Mouse (Mus musculus) v-Abl transformed pro-B cells (cell line): ENCODE results near the gene Mindy1.

Experiments
- in situ Hi-C, 2 experiments: fragments of 400-800 bp; cut with MboI; formaldehyde crosslinking; loops; one replicate each; pipeline ENCODE4 v1.15.1; 2025; ENCODE audit not compliant: unreplicated experiment in 2 of 2

The Mindy1 gene

DNA sequence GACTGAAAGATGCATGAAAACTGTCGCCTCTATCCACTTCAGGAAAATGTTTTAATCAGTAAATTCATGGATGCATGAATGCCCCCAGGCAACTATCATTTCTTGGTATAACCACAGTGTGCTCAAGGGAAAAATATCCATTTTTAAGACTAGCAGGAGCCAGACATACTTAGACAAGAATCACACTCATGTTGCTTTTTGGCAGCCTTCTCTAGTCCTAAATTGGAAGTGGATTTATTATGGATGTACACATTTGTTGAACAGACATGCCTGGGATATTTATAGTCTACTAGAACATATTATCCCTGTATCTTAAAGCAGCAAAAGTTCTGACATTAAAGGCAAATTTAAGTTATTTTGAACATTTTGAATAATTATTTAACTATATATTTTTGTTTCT, 16.4 kb upstream of the Mindy1 start:
- in situ Hi-C loops = loop anchor here (5.0 to 25.0 kb wide), 4 partner anchors 52 to 202 kb away; partner anchors contain the start of genes Tnfaip8l2 (in 2 of the 2), Lysmd1 (in 1 of the 2) and Scnm1 (in 1 of the 2)

DNA sequence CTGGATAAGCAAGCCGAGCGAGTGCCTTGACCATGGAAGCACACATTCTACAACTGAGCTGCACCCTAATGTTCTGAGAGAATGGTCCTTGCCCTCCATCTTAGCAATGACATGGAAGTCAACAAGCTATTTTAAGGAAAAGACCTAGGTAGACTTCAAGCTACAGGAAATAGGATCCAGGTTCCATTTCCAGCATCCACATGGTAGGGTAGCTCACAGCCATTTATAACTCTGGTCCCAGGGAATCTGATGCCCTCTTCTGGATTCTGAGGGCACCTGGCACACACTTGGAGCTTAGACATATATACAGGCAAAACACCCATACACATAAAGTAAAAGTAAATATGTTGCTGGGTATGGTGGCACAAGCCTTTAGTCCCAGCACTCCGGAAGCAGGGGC, 15.1 kb upstream of the Mindy1 start:
- in situ Hi-C loops = loop anchor here (5.0 to 25.0 kb wide), 2 partner anchors 54 to 129 kb away; partner anchors contain the start of genes Lysmd1 (in 1 of the 2), Scnm1 (in 1 of the 2) and Tnfaip8l2 (in 1 of the 2)

DNA sequence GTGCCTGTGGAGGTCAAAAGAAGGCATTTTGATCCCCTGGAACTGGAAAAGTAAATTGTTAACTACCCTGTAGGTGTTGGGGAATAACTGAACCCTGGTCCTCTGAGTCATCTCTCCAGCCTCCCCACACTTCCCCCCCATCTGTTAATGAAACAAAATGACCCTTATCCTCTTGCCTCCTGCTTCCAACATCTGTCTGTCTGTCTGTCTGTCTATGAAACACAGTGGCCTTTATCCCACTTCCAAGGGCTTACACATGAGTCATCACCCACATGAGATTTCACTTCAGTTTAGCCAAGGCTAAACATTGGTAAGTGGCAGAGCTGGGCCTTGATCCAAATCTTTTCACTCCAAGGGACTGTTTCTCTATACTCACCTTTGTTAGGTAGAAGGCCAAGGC, 13.3 kb upstream of the Mindy1 start:
- in situ Hi-C loops = loop anchor here (5.0 to 25.0 kb wide), 2 partner anchors 56 to 131 kb away; partner anchors contain the start of genes Lysmd1 (in 1 of the 2), Scnm1 (in 1 of the 2) and Tnfaip8l2 (in 1 of the 2)

DNA sequence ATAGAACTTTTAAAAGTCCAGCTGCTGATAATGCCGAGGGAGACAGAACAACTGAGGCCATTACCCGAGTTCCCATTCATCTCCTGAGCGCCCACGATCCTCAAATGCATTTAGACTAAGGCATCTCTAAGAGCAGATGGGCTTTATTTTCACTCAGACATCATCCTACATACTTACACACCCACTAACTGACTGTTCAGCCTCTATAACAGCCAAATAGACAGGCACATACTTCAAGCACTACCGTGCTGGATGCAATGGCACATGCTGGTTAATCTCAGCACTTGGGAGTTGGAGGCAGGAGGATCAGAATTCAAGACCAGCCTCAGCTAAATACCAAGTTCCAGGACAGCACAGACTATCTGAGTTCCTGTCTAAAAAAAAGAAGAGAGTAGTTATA, 11.4 kb upstream of the Mindy1 start:
- in situ Hi-C loops = loop anchor here (5.0 to 25.0 kb wide), 2 partner anchors 57 to 132 kb away; partner anchors contain the start of genes Lysmd1 (in 1 of the 2), Scnm1 (in 1 of the 2) and Tnfaip8l2 (in 1 of the 2)

DNA sequence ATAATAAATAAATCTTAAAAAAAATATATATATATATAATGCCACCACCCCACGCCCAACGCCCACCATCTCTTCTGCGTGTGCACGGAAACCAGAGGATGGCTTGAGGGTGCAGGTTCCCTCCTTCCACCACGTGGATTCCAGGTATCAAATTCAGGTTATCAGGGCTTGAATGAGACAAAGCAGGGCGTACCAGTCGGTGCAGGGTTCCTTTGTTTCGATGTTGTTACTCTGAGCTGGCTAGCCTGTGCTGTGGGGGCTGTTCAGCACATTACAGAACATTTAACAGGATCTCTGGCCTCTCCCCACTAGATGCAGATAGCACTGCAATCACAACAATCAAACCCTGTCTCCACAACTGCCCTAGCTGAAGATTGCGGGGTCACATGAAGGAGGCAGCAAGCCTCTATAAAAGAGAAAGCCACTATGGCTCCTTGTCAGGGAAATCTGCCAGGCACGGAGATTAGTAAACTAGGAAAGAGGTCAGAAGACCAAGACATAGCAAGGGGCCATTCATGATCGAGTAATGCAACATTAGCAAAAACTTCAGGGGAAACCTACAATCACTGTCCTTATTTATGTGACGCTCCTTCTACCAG, 10.3 kb upstream of the Mindy1 start:
- in situ Hi-C loops = loop anchor here in 1 of 2 experiments (25.0 kb wide), 1 partner anchor 134 kb away; the partner anchor contains the start of genes Lysmd1, Scnm1 and Tnfaip8l2

DNA sequence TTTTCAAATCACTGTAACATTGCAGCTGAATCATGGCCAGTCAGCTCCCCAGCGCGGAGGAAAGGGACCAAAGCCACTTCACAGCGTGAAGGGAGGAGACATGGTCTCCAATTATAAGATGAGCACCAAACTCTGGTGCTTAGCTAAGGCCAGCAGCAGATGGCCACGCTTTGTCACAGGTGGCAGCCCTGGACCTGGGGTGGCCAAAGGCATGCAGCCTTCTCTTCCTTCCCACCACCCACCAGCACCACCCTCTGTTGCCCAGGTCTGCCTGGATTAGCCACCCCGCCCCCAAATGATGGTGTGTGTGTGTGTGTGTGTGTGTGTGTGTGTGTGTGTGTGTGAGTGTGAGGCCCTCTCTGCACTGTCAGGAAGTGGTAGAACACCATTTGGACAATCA, 7.7 kb upstream of the Mindy1 start:
- in situ Hi-C loops = loop anchor here in 1 of 2 experiments (25.0 kb wide), 1 partner anchor 136 kb away; the partner anchor contains the start of genes Lysmd1, Scnm1 and Tnfaip8l2

DNA sequence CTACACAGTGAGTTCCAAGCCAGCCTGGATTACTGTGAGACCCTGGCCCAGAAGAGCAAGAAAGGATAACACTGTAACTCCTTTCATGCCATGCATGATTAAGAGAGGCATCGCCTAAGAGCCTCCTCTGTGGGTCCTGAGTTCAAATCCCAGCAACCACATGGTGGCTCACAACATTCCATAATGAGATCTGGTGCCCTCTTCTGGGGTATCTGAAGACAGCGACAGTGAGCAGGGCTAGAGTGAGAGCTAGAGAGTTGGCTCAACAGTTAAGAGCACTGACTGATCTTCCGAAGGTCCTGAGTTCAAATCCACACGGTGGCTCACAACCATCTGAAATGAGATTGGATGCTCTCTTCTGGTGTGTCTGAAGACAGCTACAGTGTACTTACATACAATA, 6.7 kb upstream of the Mindy1 start:
- in situ Hi-C loops = loop anchor here in 1 of 2 experiments (25.0 kb wide), 1 partner anchor 137 kb away; the partner anchor contains the start of genes Lysmd1, Scnm1 and Tnfaip8l2

DNA sequence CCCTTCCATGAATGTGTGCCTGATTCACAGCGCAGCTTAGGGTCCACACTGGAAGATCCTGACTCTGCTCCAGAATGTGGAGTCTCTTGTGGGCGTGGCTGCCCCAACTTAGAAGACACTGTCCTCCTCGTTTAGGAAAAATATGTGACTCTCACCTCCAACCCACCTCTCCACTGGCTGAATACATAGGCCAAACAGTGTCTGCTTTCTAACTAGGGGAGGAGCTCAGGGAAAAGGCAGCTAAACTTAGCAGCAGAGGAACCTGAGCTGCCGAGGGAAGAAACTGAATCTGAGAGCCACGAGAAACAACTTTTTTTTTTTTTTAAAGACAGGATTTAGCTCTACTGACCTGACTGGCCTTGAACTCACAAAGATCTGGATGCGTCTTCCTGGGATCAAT, 6.0 kb upstream of the Mindy1 start:
- in situ Hi-C loops = no loop called here

DNA sequence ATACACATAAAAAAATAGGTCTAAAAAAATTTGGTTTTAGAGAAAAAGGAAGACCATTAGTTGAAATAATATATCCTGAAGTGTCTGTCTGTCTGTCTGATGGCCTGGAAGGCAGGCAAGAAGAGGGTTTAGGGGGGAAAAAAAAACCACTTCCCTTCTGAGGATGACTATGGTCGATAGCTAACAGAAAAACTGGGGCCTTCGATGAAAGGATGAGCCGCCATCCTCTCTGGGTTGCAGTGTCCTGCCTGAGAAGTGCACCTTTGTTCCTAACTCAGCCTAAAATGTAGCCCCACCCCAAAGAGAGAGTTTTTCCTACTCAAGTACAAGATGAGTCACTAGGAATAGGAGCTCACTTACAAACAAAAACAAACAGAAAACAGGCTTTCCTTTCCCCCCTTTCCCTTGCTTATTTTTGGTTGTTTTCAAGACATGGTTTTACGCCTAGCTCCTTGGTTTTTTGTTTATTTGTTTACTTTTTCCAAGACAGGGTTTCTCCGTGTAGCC, 4.7 kb upstream of the Mindy1 start:
- in situ Hi-C loops = no loop called here

DNA sequence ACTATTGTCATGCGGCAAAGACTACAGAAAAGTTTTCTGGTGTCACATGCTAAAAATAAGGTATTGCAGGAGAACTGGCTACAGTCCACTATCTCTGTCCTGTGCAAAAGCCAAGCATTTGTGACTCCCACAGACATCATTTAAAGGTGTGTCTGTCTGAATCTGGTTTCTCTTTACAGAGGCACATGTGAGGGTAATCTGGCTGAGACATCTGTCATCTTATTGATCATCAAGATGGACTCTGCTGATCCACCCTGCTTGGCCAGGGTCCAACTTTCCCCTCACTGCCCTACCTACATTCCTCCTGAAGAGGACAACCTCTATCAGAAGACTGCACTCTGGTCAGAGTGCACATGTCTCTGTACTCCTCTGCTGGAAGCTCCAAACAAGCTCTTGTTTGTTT, 4.0 kb upstream of the Mindy1 start:
- in situ Hi-C loops = no loop called here

DNA sequence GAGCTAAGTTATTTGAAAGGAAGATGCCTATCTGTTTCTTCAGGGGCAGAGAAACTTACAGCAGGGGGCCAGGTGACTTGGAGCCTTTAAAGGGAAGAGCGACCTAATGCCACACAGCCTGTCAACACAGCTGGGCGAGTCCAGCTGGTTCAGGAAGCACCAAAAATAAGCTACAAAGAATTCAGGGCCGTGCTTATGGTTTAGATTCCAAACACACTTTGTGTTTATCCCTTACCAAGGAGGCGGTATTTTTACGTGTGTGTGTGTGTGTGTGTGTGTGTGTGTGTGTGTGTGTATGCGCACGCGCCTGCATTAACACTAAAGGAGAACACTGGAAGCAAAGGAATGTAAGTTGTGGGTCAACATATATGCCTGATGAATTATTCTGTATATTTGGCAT, 398 bp upstream of the Mindy1 start:
- in situ Hi-C loops = no loop called here

DNA sequence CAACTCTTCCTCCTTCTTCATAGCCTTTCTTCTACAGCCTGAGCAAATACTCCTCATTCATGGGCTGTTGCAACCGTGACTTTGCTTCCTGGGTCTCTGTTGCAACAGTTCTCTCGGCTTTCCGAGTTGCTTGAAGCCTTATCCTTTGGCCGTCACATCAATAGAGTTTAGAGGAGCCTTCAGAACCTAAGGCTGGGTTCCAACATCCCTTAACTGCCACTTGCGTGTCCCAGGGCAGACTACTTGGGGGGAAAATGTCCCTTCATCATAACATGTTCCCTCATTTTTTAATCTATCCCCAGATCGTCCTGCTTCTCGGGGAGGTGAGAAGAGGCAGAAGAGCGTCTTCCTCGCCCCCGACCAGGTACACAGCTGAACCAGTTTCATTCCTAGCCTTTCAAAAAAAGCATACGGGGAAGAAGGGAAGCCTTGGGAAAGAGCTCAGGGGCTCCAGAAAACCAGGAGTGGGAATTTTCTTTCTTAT, 1.3 kb downstream of the Mindy1 start:
- in situ Hi-C loops = no loop called here

DNA sequence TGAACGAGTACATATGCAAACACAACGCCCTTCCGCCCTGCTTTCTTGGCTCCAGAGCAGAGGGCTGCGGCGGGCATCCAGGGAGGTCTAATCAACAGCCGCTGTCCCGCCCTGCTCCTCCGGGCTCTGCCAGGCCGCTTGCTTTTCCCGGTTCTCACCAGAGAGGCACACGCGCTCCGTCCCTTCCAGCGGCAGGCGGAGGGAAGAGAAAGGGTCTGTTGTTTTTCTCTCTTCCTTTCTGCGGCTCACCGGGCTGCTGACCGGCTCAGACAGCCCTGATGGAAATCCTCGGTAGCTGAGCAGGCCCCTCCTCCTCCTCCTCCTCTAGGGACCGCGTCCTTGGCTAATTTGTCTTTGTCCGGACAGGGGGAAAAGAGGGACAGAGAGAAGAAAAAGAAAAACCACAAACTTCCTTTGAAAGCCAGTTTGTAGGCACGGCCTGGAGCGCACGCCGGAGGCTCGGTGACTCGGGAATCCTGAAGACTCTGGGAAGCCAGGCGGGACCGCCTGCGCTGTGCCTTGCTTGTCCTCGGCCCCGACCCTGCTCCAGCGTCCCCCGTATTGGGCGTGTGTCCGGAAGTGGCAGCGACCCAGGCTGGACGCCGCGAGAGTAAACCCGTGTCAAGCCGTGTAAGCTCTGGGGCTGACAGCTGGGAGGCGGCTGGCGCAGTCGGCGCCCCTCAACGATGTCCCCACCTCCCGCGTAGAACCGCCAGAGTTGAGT, 1.9 kb downstream of the Mindy1 start:
- in situ Hi-C loops = no loop called here

DNA sequence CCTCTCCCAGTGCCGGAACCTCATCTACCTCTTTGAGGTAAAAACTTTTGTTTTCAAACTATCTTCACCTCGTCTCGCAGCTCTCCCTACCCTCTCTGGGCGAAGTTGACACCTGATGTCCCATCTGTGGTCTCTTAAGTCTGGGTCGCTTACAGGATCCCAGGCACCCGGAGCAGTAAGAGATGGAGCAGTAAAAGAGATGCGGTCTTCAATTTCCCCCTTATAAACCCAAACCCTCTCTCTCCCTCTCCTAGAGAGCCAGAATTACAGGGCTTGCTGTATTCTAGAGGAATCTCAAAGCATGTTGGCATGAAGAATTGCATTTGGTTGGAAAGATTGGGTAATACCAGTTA, 2.4 kb downstream of the Mindy1 start:
- in situ Hi-C loops = no loop called here

DNA sequence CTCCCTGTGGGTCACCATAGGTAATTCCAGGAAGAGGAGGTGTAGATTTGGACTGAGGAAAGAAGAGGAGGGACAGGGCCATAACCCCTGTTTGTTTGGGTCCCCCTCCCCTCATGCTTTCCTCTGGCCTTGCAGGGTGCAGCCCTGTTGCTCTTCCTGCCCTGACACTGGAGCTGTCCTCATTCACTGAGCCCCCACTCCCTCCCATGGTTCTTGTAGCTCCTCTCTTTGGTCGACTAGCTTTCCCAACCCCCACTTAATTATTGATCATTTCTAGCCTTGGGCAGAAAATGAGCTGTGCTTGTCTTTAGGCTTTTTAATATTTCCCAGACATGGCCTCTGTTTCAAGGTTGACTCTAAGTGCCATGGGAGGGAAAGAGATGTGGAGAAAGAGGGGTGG, 2.9 kb downstream of the Mindy1 start:
- in situ Hi-C loops = no loop called here

DNA sequence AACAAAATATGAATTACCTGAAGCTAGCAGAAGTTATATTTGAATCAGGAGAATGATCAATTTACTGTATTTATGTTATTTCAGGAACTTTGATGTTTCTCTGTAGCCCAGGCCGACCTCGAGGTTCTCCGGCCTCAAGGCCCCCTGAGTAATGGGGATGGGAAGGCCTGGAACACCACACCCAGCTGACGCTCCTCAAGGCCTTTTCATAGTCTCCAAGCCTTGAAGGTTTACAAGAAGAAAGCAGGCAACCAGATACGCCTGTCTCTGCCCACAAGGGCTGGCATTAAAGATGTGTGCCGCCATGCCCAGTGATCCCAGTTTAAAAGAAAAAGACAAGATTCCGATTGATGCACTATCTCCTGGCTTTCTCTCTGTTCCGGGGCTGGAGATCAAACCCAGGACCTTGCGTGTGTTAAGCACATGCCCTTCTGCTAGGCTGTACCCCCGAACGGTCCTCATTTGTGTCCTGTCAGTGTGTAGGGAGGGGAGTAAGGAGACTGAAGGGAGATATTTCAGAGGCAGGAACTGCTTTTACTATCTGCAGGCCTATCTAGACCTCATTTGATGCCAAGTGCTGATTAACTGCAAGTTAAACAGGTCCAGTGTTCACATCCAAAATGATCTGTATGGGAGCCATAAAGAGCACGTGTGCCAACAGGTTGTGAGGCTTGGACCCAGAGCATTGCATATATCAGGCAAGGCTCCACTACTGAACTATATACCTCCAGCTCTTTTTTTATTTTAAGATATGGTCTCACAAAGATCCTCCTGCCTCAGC, 3.5 kb downstream of the Mindy1 start:
- in situ Hi-C loops = no loop called here

DNA sequence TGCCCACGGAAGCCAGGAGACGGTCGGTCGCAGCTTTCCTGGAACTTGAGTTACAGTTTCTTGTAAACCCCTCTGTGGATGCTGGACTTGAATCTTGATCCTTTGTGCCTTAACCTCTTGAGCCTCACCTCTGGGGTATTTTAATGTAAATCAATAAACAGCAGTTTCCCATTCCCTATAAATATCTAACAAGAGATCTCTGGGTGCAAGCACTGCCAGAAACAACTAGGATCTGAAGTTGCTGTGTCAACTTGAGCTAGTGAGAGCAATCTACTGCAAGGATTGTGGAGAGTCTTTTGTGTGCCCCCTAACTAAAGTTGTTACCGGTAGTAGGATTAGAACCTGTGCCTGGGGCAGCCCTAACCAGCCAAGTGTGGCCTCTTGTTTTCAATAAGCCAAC, 4.2 kb downstream of the Mindy1 start:
- in situ Hi-C loops = no loop called here

DNA sequence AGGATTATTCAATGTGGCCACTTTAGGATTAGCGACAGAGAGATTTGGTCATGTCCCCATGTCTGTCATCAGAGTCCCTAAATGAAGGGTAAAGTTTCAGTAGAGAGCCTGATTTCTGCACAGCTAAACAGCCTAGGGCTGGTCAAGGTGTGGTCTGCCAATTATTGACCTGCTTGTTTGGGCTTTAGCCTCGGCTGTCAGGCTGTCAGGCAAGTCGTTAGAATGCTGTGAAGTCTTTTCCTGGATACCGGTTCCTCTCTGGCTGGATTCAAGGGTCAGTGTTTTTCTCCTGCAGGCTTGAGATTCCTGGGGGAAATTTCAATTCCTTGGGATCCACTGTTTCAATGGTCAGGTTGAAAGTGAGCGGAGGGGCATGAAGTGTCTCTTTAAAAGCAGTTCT, 4.9 kb downstream of the Mindy1 start:
- in situ Hi-C loops = no loop called here

DNA sequence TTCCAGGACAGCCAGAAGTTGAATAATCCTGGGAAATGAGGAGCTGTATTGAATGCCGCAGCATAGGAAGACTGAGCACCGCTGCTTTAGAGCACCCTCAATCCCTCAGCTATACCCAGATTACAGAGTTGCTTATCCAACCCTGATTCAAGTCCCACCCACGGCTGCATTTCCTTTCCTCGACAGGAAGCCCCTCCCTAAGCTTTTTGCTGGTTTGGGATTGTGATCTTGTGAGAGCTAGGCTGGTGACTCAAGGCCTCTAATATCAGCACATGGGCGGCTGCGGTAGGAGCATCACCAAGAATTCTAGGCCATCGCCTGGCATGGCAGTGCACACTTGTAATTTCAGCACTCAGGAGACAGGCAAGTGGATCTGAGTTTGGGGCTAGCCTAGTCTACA, 5.4 kb downstream of the Mindy1 start:
- in situ Hi-C loops = no loop called here

DNA sequence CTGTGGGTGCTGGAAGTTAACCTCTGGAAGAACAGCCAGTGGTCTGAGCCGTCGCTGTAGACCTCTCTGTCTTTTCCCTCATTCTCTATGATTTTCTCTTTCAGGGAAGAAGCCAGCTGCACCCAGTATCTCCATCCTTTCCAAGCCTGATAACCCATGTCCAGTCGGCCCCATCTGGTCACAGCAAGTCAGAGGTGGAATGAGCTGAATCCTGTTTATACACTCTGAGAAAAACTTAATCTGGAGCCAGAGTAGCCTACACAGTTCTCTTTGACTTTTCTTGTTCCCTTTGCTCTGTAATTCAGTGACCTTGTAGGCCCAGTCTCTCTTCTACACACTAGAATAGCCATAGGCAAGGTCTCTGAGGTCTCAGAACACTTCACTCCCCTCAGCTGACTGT, 6.4 kb downstream of the Mindy1 start:
- in situ Hi-C loops = no loop called here

DNA sequence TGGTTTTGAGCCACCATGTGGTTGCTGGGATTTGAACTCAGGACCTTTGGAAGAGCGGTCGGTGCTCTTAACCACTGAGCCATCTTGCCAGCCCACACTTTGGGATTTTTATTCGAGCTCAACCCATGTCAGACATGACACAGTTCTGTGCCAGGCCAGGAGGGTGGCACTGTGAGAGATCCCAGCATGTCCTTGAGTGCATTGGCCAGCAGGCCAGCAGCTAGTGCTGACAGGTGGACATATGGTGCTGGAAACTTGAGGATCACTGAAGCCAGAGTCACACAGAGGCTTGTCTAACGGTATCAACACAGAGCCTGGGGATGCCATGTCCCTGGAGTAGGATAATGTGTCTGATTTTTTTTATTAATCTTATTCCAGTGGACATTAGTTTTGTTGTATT, 8.3 kb downstream of the Mindy1 start:
- in situ Hi-C loops = no loop called here
